Mouse (Mus musculus): ENCODE results near the gene Garem2.
"Not testable (repeated sequence)": the region's sequence is repeated elsewhere in the genome, so short reads cannot be mapped to it uniquely, and the experiment has no call there.

Garem2 gene

GRCm38 (mm10) chr5:30104841-30105667, at the start of gene Garem2:
Garem2 (plus strand) TSS chr5:30105161.
- DNase-seq (ENCODE audit: low read depth): peak; percentile 28

GRCm38 (mm10) chr5:30058216-30058731, 46.7 kb upstream of the Garem2 start:
- no peak for DNase-seq (ENCODE audit: low read depth)

GRCm38 (mm10) chr5:30059607-30060006, 45.4 kb upstream of the Garem2 start:
- not testable (repeated sequence) for DNase-seq (ENCODE audit: low read depth)

GRCm38 (mm10) chr5:30067726-30068125, 37.2 kb upstream of the Garem2 start:
- no peak for DNase-seq (ENCODE audit: low read depth)

- DNase-seq (ENCODE audit: low read depth): peak; percentile 19
Measured at GRCm38 (mm10) chr5:30071677-30072076, 33.3 kb upstream of the Garem2 start.

- peak; percentile 31 for DNase-seq (ENCODE audit: low read depth)
Measured at GRCm38 (mm10) chr5:30072377-30072776, 32.6 kb upstream of the Garem2 start.

- peak; percentile 79 for DNase-seq (ENCODE audit: low read depth)
Measured at GRCm38 (mm10) chr5:30072825-30073821, 31.8 kb upstream of the Garem2 start, which contains the start of gene Tyms. Tyms (minus strand) TSS chr5:30073617.

GRCm38 (mm10) chr5:30092701-30093100, 12.3 kb upstream of the Garem2 start:
- DNase-seq (ENCODE audit: low read depth): no peak

GRCm38 (mm10) chr5:30094399-30094798, 10.6 kb upstream of the Garem2 start:
- no peak for DNase-seq (ENCODE audit: low read depth)

- DNase-seq (ENCODE audit: low read depth): no peak
Measured at GRCm38 (mm10) chr5:30095731-30096130, 9.2 kb upstream of the Garem2 start.

GRCm38 (mm10) chr5:30098260-30098659, 6.7 kb upstream of the Garem2 start:
- DNase-seq (ENCODE audit: low read depth): no peak

GRCm38 (mm10) chr5:30103340-30103739, 1.6 kb upstream of the Garem2 start:
- no peak for DNase-seq (ENCODE audit: low read depth)

GRCm38 (mm10) chr5:30104339-30104738, 622 bp upstream of the Garem2 start:
- peak; percentile 50 for DNase-seq (ENCODE audit: low read depth)

GRCm38 (mm10) chr5:30105668-30106300, 823 bp downstream of the Garem2 start, which contains the start of gene 3110082J24Rik:
3110082J24Rik (minus strand) TSS chr5:30106086.
- DNase-seq (ENCODE audit: low read depth): no peak

GRCm38 (mm10) chr5:30106756-30107155, 1.8 kb downstream of the Garem2 start:
- no peak for DNase-seq (ENCODE audit: low read depth)

- DNase-seq (ENCODE audit: low read depth): no peak
Measured at GRCm38 (mm10) chr5:30107186-30107585, 2.2 kb downstream of the Garem2 start.

GRCm38 (mm10) chr5:30107611-30108041, 2.7 kb downstream of the Garem2 start:
- DNase-seq (ENCODE audit: low read depth): no peak

- DNase-seq (ENCODE audit: low read depth): no peak
Measured at GRCm38 (mm10) chr5:30108233-30108632, 3.3 kb downstream of the Garem2 start.

GRCm38 (mm10) chr5:30109899-30110298, 4.9 kb downstream of the Garem2 start:
- no peak for DNase-seq (ENCODE audit: low read depth)

- DNase-seq (ENCODE audit: low read depth): no peak
Measured at GRCm38 (mm10) chr5:30110371-30111060, 5.6 kb downstream of the Garem2 start.

GRCm38 (mm10) chr5:30111126-30111525, 6.2 kb downstream of the Garem2 start:
- no peak for DNase-seq (ENCODE audit: low read depth)
